Mouse (Mus musculus): ENCODE measurements at regions not wholly inside any gene's neighbourhood (a gene's known extent, or its start where the extent isn't known, plus 50 kb on each side); places are given as distances from the start of the nearest gene placed in this dataset.

DNA sequence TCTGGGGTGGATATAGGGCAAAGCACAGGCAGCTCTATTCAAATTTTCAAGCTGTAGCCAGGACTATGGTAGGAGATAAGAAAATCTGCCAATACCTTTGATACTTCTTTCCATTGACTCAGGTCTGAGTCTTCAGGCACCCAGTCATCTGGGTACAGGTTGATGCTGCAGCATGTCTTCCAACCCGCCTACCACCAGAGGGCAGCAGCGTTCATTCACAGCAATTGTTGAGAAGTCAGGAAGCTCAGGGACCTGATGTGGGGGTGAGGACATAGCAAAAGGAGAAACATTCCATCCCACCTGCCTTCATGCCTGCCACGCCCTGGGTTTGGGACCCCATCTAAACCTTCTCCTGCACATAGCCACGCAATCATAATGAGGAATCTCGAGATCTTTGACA is 118.2 kb upstream of the Gm21876 start:
- no peaks in the 10 kb centered on the region for H3K36me3 ChIP-seq
- no peak overlapping the region for H3K4me2 ChIP-seq
- no peaks in the 10 kb centered on the region for H3K27me3 ChIP-seq
- H3K27ac ChIP-seq: no peak overlapping the region
- no peak overlapping the region for H3K9ac ChIP-seq
- 16% methylated on average over 5 of the region's 5 CpGs for WGBS
- ATAC-seq (ENCODE audit: insufficient number of reproducible peaks, low FRiP score, low TSS enrichment, low read depth): no peak
- no peaks in the 10 kb centered on the region for H3K9me3 ChIP-seq
- H3K4me1 ChIP-seq: no peaks in the 10 kb centered on the region
- H3K4me3 ChIP-seq: no peak overlapping the region

DNA sequence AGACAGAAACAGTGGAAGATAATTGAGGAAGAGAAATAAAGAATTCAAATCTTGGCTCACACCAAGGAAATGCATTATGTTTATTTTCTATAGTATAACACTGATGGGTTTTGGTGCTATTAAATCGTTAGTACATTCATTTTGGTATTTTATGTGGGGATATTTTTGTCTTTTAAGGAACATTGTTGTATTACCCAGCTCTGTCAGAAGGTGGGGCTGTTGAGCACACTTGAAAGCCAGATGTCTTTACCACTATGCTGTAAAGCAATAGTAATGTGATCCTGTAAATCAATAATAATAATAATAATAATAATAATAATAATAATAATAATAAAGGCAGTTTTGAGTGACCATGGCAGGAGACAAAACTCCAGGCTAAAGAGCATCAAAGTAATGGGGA is 120.0 kb upstream of the Gm21876 start:
- Histone ChIP-seq H3K9ac (no peak overlapping the region), H3K36me3 (no peaks in the 10 kb centered on the region), H3K9me3 (no peaks in the 10 kb centered on the region), H3K4me2 (no peak overlapping the region), H3K4me3 (no peak overlapping the region), H3K27me3 (no peaks in the 10 kb centered on the region), H3K27ac (no peak overlapping the region), H3K4me1 (no peaks in the 10 kb centered on the region)
- ATAC-seq (ENCODE audit: insufficient number of reproducible peaks, low FRiP score, low TSS enrichment, low read depth): no peak
- 18% methylated on average over 1 of the region's 1 CpGs for WGBS

DNA sequence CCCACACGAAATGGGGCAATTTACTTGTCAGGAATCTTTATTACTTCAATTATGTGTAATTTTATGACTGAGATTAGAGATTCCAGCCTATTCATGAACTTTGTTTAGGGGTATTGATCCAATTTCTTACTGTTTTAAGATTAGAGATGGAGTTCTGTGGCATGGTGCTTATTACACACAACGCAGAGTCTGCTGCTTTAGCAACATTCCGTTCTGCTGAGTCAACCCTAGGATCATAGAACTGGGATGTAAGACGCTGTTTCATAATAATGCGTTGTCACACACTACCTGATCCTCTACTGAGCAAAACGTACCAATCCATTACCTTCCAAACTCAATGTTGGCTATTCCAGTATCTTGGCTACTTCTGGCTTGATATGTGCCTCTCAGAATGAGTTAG is 121.9 kb upstream of the Gm21876 start:
- Histone ChIP-seq H3K36me3 (no peaks in the 10 kb centered on the region), H3K9me3 (no peaks in the 10 kb centered on the region), H3K9ac (no peak overlapping the region), H3K4me2 (no peak overlapping the region), H3K27me3 (no peaks in the 10 kb centered on the region), H3K4me3 (no peak overlapping the region), H3K4me1 (no peaks in the 10 kb centered on the region), H3K27ac (no peak overlapping the region)
- WGBS: 69% methylated on average over 6 of the region's 6 CpGs
- no peak for ATAC-seq (ENCODE audit: insufficient number of reproducible peaks, low FRiP score, low TSS enrichment, low read depth)

DNA sequence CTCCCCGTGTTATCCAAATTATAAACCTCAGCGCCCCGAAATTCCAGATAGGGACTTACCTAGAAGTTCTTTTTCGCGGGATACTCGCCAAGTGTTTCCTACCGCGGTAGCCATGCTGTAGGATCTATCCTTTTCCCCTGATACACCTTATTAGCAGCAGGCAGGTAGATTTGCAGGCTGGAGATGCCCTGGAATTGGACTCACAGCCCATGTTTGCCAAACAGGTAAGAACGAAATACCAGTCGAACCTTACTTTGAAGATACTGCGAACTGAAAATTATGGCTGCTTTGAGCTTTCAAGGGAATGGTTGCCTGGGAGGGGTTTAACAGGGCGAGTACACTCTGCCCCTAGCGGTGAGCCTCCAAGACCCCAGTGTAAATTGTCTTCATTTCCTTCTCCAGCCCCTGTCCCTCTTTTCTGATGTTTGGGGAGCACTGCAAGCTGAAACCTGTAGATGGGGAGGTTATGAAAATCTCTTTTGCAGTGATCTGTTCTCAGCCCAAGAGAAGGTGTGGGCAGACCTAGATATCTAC is 149.8 kb upstream of the Agtr2 start:
- WGBS: 31% methylated on average over 13 of the region's 13 CpGs
- Histone ChIP-seq H3K27ac (no peak overlapping the region), H3K4me3 (peak overlapping the region; percentile 39), H3K4me2 (peak overlapping the region; percentile 33), H3K36me3 (no peaks in the 10 kb centered on the region), H3K27me3 (no peaks in the 10 kb centered on the region), H3K9ac (no peak overlapping the region), H3K9me3 (no peaks in the 10 kb centered on the region), H3K4me1 (no peaks in the 10 kb centered on the region)
- ATAC-seq (ENCODE audit: insufficient number of reproducible peaks, low FRiP score, low TSS enrichment, low read depth): no peak

DNA sequence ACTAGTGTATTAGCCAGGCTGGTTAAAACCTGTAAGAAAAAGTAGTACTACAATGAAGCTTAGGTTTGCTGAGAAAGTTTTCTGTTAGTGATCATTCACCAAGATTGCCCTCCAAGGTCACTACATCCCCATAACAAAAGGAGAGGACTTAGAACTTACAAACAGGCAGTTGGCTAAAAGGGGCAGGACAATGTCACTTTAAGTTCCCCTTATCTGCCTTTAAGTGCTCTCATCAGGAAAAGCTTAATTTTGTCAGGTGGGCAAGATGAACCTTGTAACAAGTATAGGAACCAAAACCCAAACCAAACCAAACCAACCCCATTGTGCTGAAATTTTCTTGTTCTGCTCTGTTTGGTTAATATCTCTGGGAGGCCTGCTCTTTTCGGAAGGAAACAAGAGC is 139.9 kb upstream of the Agtr2 start:
- 61% methylated on average over 1 of the region's 1 CpGs for WGBS
- H3K9ac ChIP-seq: no peak overlapping the region
- H3K4me2 ChIP-seq: no peak overlapping the region
- H3K27me3 ChIP-seq: no peaks in the 10 kb centered on the region
- no peaks in the 10 kb centered on the region for H3K4me1 ChIP-seq
- H3K4me3 ChIP-seq: no peak overlapping the region
- no peaks in the 10 kb centered on the region for H3K9me3 ChIP-seq
- no peak overlapping the region for H3K27ac ChIP-seq
- no peak for ATAC-seq (ENCODE audit: insufficient number of reproducible peaks, low FRiP score, low TSS enrichment, low read depth)
- H3K36me3 ChIP-seq: no peaks in the 10 kb centered on the region

DNA sequence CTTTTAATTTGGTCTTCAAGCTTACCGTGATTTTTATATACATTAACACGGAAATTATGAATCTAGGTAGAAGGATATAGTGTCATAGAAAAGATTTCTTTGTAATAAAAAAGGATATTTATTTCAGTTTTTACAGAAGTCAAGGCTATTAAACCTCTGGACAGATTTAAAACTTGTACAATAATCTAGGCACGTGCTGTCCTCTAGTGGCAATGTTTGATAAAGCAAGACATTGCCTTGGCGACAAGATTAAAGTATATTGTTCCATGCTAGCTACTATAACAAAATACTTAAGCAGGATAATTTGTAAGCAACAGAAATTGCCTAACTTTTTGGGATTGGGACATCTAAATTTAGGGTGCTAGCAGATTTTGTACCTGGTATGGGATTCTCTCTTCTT is 133.8 kb upstream of the Agtr2 start:
- Histone ChIP-seq H3K4me1 (no peaks in the 10 kb centered on the region), H3K27ac (no peak overlapping the region), H3K9me3 (no peaks in the 10 kb centered on the region), H3K4me2 (no peak overlapping the region), H3K9ac (no peak overlapping the region), H3K4me3 (no peak overlapping the region), H3K36me3 (no peaks in the 10 kb centered on the region), H3K27me3 (no peaks in the 10 kb centered on the region)
- ATAC-seq (ENCODE audit: insufficient number of reproducible peaks, low FRiP score, low TSS enrichment, low read depth): no peak
- WGBS: 26% methylated on average over 4 of the region's 4 CpGs

DNA sequence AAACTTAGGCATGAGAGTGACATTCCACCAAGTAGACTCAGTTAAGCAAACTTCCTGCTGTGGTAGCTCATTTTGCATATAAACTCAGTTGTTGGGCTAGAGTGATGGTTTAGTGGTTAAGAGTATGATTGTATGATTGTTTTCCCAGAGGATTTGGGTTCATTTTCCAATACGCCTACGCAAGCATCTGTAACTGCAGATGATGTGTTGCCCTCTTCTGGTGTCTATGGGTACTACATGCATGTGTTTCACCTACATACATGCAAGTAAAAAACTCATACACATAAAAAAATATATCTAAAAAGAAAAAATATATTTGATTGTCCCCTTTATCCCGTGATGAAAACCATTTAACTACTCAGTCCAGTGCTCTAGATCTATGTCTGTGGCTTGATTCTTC is 132.0 kb upstream of the Agtr2 start:
- Histone ChIP-seq H3K4me3 (no peak overlapping the region), H3K4me2 (no peak overlapping the region), H3K9me3 (no peaks in the 10 kb centered on the region), H3K27ac (no peak overlapping the region), H3K9ac (no peak overlapping the region), H3K36me3 (no peaks in the 10 kb centered on the region), H3K4me1 (no peaks in the 10 kb centered on the region), H3K27me3 (no peaks in the 10 kb centered on the region)
- no peak for ATAC-seq (ENCODE audit: insufficient number of reproducible peaks, low FRiP score, low TSS enrichment, low read depth)
- 46% methylated on average over 3 of the region's 3 CpGs for WGBS

DNA sequence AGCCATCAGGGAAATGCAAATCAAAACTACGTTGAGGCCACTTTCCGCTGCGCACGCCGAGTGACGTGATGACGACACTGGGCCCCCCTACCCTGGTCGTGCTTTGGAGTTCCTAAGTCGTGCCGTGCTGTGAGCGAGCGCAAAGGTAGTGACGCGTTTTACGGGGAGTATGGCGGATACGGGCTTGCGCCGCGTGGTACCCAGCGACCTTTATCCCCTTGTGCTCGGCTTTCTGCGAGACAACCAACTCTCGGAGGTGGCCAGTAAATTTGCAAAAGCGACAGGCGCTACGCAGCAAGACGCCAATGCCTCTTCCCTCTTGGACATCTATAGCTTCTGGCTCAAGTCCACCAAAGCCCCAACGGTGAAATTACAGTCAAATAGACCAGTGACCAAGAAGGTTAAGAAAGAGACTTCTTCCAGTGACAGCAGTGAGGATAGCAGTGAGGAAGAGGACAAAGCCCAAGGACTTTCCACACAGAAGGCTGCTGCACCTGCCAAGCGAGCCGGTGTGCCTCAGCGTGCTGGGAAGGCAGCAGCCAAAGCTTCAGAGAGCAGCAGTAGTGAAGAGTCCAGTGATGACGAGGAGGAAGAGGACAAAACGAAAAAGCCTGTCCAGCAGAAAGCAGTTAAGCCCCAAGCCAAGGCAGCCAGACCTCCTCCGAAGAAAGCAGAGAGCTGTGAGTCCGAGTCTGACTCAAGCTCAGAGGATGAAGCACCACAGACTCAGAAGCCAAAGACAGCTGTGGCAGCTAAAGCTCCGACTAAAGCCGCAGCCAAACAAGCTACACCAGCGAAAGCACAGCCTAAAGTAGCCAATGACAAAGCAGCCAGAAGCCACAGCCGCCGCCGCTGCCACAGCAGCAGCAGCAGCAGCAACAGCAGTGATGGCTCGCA is 123.3 kb upstream of the Agtr2 start:
- 21% methylated on average over 43 of the region's 43 CpGs for WGBS
- Histone ChIP-seq H3K9me3 (no peaks in the 10 kb centered on the region), H3K4me2 (peak overlapping the region; percentile 61), H3K9ac (no peak overlapping the region), H3K27me3 (no peaks in the 10 kb centered on the region), H3K36me3 (no peaks in the 10 kb centered on the region), H3K4me3 (peak overlapping the region; percentile 41), H3K4me1 (no peaks in the 10 kb centered on the region), H3K27ac (no peak overlapping the region)
- no peak for ATAC-seq (ENCODE audit: insufficient number of reproducible peaks, low FRiP score, low TSS enrichment, low read depth)

DNA sequence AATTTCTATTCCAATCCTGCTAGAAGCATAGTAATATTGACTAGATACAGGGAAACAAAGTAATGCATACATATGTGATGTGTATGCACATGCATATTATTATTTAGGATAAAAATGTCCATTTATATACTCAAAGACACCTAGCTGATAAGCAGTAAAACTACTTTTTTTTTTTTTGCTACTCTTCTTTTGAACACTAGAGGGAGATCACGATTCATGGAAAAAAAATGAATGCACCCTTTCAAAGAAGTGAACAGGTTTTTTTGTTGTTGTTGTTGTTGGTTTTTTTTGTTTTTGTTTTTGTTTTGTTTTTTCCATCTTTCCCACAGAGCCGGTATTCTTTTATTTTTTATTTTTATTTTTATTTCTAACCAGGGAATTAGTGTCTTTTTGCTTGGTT is 99.1 kb upstream of the Agtr2 start:
- ATAC-seq (ENCODE audit: insufficient number of reproducible peaks, low FRiP score, low TSS enrichment, low read depth): no peak
- Histone ChIP-seq H3K9ac (no peak overlapping the region), H3K9me3 (no peaks in the 10 kb centered on the region), H3K27ac (no peak overlapping the region), H3K4me2 (no peak overlapping the region), H3K27me3 (no peaks in the 10 kb centered on the region), H3K4me3 (no peak overlapping the region), H3K4me1 (no peaks in the 10 kb centered on the region), H3K36me3 (no peaks in the 10 kb centered on the region)
- WGBS: 9% methylated on average over 2 of the region's 2 CpGs

DNA sequence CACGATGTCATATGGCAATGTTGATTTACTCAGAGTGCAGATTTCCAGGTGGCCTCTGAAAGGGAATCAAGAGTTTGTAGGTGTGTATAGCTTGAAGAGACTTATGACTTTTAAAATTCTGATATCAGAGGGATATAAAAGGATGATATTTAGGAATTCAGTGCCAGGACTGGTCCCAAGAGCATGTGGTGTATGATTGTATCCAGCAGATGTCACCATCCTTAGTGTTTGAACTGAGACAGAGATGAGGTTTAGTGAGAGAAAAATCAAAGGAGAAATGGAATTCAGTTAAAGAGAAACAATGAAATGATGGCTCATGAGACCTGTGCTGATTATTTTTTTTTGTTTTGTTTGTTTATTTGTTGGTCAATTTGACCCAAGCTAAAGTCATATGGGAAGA is 94.4 kb upstream of the Agtr2 start:
- H3K4me2 ChIP-seq: no peak overlapping the region
- H3K4me1 ChIP-seq: no peaks in the 10 kb centered on the region
- H3K27ac ChIP-seq: no peak overlapping the region
- no peak overlapping the region for H3K4me3 ChIP-seq
- no peaks in the 10 kb centered on the region for H3K36me3 ChIP-seq
- H3K9ac ChIP-seq: no peak overlapping the region
- 61% methylated on average over 1 of the region's 1 CpGs for WGBS
- no peaks in the 10 kb centered on the region for H3K9me3 ChIP-seq
- H3K27me3 ChIP-seq: no peaks in the 10 kb centered on the region
- no peak for ATAC-seq (ENCODE audit: insufficient number of reproducible peaks, low FRiP score, low TSS enrichment, low read depth)

DNA sequence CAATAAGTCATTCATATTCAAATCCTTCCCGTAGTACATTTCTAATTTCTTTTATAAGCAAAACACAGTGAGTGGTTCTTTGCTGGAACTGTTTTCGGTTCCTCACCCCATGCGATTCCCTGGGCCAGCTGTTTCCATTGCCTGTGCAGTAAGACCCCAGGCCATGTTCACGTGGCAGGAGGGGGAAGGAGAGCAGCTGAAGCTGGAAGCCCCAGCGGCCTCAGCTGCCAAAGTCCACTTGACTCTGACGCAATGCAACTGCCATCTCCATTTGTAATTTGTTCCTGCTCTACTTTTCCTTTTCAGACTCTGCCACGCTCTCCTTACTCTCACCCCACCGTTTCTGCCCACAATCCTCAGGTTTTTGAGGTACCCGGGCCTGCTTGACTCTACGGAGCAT is 91.1 kb upstream of the Agtr2 start:
- Histone ChIP-seq H3K9ac (no peak overlapping the region), H3K4me1 (no peaks in the 10 kb centered on the region), H3K9me3 (no peaks in the 10 kb centered on the region), H3K27me3 (no peaks in the 10 kb centered on the region), H3K4me2 (no peak overlapping the region), H3K36me3 (no peaks in the 10 kb centered on the region), H3K27ac (peak overlapping the region; percentile 83), H3K4me3 (no peak overlapping the region)
- WGBS: 53% methylated on average over 10 of the region's 10 CpGs
- peak; percentile 63; the same call in 1 of the 2 replicates for ATAC-seq (ENCODE audit: insufficient number of reproducible peaks, low FRiP score, low TSS enrichment, low read depth)

DNA sequence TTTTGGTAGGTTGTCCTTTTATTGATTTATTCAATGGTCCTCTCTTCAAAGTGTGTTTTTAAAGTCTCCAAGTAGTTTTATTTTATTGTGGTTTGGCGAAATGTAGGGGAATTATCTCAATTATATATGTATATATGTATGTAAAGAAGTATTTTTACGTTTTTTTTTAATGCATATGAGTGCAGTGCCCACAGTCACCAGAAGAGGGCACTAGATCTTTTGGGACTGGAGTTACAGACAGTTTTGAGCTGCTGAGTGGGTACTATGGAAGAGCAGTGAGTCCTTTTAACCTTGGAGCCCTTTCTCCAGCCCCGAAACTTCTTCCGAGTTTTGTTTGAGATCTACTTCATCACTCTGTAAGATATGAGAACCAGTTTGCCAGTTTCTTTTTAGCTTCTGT is 59.5 kb upstream of the Agtr2 start:
- H3K9ac ChIP-seq: no peak overlapping the region
- no peak for ATAC-seq (ENCODE audit: insufficient number of reproducible peaks, low FRiP score, low TSS enrichment, low read depth)
- H3K9me3 ChIP-seq: no peaks in the 10 kb centered on the region
- H3K27ac ChIP-seq: no peak overlapping the region
- H3K4me3 ChIP-seq: no peak overlapping the region
- H3K36me3 ChIP-seq: no peaks in the 10 kb centered on the region
- no peaks in the 10 kb centered on the region for H3K4me1 ChIP-seq
- no peak overlapping the region for H3K4me2 ChIP-seq
- 50% methylated on average over 4 of the region's 4 CpGs for WGBS
- H3K27me3 ChIP-seq: no peaks in the 10 kb centered on the region
